Mouse (Mus musculus): ENCODE measurements around the gene Gm26920. TPM values are rescaled to one million over a fixed set of nuclear protein-coding genes. Genes with fewer than 3 reads are reported as not detected.

Gm26920 gene
- polyA plus RNA-seq, 1 experiment, result 0.05 TPM

- H3K4me3 ChIP-seq (ENCODE audit: insufficient read depth, poor library complexity, severe bottlenecking), result no peak overlapping the region
- peaks cover 21% of the 10 kb centered on the region for H3K79me2 ChIP-seq (ENCODE audit: control insufficient read depth, insufficient read depth)
- H3K36me3 ChIP-seq (ENCODE audit: control insufficient read depth, insufficient read depth), result peaks cover 9% of the 10 kb centered on the region
- TF ChIP-seq CEBPB (IDR thresholded peaks at IDR 0.05; ENCODE audit: low read depth) (peak; percentile 1), USF1 (IDR thresholded peaks at IDR 0.05; ENCODE audit: low read depth) (peak; percentile 67), MYOG (IDR thresholded peaks at IDR 0.05; ENCODE audit: control insufficient read depth, extremely low read depth, insufficient read length) (no peak)
- no peaks in the 10 kb centered on the region for H3K27me3 ChIP-seq (ENCODE audit: control insufficient read depth, insufficient read depth, insufficient read length)
- H3K79me3 ChIP-seq (ENCODE audit: low read depth), result peaks cover 3% of the 10 kb centered on the region
- no peak overlapping the region for H3ac ChIP-seq (ENCODE audit: control insufficient read depth, insufficient read length, low read depth)
Observed at GRCm38 (mm10) chr7:30086524-30086923, 3.7 kb downstream of the Gm26920 start.

- Histone ChIP-seq H3K27me3 (ENCODE audit: control insufficient read depth, insufficient read depth, insufficient read length) (no peaks in the 10 kb centered on the region), H3K4me3 (ENCODE audit: insufficient read depth, poor library complexity, severe bottlenecking) (peak within 1 kb of the TSS; percentile 43), H3ac (ENCODE audit: control insufficient read depth, insufficient read length, low read depth) (peak within 1 kb of the TSS; percentile 88), H3K79me3 (ENCODE audit: low read depth) (no peaks in the 10 kb centered on the region), H3K79me2 (ENCODE audit: control insufficient read depth, insufficient read depth) (no peaks in the 10 kb centered on the region), H3K36me3 (ENCODE audit: control insufficient read depth, insufficient read depth) (no peaks in the 10 kb centered on the region)
- TF ChIP-seq MAX (IDR thresholded peaks at IDR 0.05) (peak; percentile 18), CEBPB (IDR thresholded peaks at IDR 0.05; ENCODE audit: low read depth) (no peak), MYOG (IDR thresholded peaks at IDR 0.05; ENCODE audit: control insufficient read depth, extremely low read depth, insufficient read length) (no peak)
Observed at GRCm38 (mm10) chr7:30072146-30073028, 17.8 kb downstream of the Gm26920 start, which contains the start of gene Zfp82. Gene Zfp82, minus strand, starts transcription at chr7:30072900.

GRCm38 (mm10) chr7:30064622-30065021 lies 25.6 kb downstream of the Gm26920 start:
- Histone ChIP-seq H3K36me3 (ENCODE audit: control insufficient read depth, insufficient read depth) (peaks cover 4% of the 10 kb centered on the region), H3K27me3 (ENCODE audit: control insufficient read depth, insufficient read depth, insufficient read length) (no peaks in the 10 kb centered on the region), H3K4me3 (ENCODE audit: insufficient read depth, poor library complexity, severe bottlenecking) (no peak overlapping the region), H3ac (ENCODE audit: control insufficient read depth, insufficient read length, low read depth) (no peak overlapping the region), H3K79me3 (ENCODE audit: low read depth) (no peaks in the 10 kb centered on the region), H3K79me2 (ENCODE audit: control insufficient read depth, insufficient read depth) (no peaks in the 10 kb centered on the region)
- TF ChIP-seq CTCF (IDR thresholded peaks at IDR 0.05; ENCODE audit: control insufficient read depth, insufficient read depth, insufficient read length) (peak; percentile 29), USF1 (IDR thresholded peaks at IDR 0.05; ENCODE audit: low read depth) (no peak), MYOG (IDR thresholded peaks at IDR 0.05; ENCODE audit: control insufficient read depth, extremely low read depth, insufficient read length) (no peak)

GRCm38 (mm10) chr7:30062478-30062877 lies 27.7 kb downstream of the Gm26920 start:
- Histone ChIP-seq H3ac (ENCODE audit: control insufficient read depth, insufficient read length, low read depth) (no peak overlapping the region), H3K27me3 (ENCODE audit: control insufficient read depth, insufficient read depth, insufficient read length) (no peaks in the 10 kb centered on the region), H3K4me3 (ENCODE audit: insufficient read depth, poor library complexity, severe bottlenecking) (no peak overlapping the region), H3K79me3 (ENCODE audit: low read depth) (no peaks in the 10 kb centered on the region), H3K36me3 (ENCODE audit: control insufficient read depth, insufficient read depth) (peaks cover 4% of the 10 kb centered on the region), H3K79me2 (ENCODE audit: control insufficient read depth, insufficient read depth) (no peaks in the 10 kb centered on the region)
- TF ChIP-seq MAX (IDR thresholded peaks at IDR 0.05) (no peak), FOSL1 (IDR thresholded peaks at IDR 0.05; ENCODE audit: insufficient read depth, low read length, poor library complexity, severe bottlenecking) (no peak), CEBPB (IDR thresholded peaks at IDR 0.05; ENCODE audit: low read depth) (no peak), MYOD1 (IDR thresholded peaks at IDR 0.05; ENCODE audit: control insufficient read depth, insufficient read length, low read depth) (no peak), CTCF (IDR thresholded peaks at IDR 0.05; ENCODE audit: control insufficient read depth, insufficient read depth, insufficient read length) (no peak), USF1 (IDR thresholded peaks at IDR 0.05; ENCODE audit: low read depth) (no peak), MYOG (IDR thresholded peaks at IDR 0.05; ENCODE audit: control insufficient read depth, extremely low read depth, insufficient read length) (no peak)

GRCm38 (mm10) chr7:30060341-30060740 lies 29.9 kb downstream of the Gm26920 start:
- no peaks in the 10 kb centered on the region for H3K79me3 ChIP-seq (ENCODE audit: low read depth)
- no peak overlapping the region for H3ac ChIP-seq (ENCODE audit: control insufficient read depth, insufficient read length, low read depth)
- TF ChIP-seq USF1 (IDR thresholded peaks at IDR 0.05; ENCODE audit: low read depth) (no peak), MYOG (IDR thresholded peaks at IDR 0.05; ENCODE audit: control insufficient read depth, extremely low read depth, insufficient read length) (no peak), CTCF (IDR thresholded peaks at IDR 0.05; ENCODE audit: control insufficient read depth, insufficient read depth, insufficient read length) (no peak), MAX (IDR thresholded peaks at IDR 0.05) (no peak), CEBPB (IDR thresholded peaks at IDR 0.05; ENCODE audit: low read depth) (no peak), MYOD1 (IDR thresholded peaks at IDR 0.05; ENCODE audit: control insufficient read depth, insufficient read length, low read depth) (no peak), FOSL1 (IDR thresholded peaks at IDR 0.05; ENCODE audit: insufficient read depth, low read length, poor library complexity, severe bottlenecking) (no peak)

GRCm38 (mm10) chr7:30053591-30053990 lies 36.6 kb downstream of the Gm26920 start:
- H3K27me3 ChIP-seq (ENCODE audit: control insufficient read depth, insufficient read depth, insufficient read length), result no peaks in the 10 kb centered on the region
- no peak overlapping the region for H3ac ChIP-seq (ENCODE audit: control insufficient read depth, insufficient read length, low read depth)
- H3K36me3 ChIP-seq (ENCODE audit: control insufficient read depth, insufficient read depth), result peaks cover 12% of the 10 kb centered on the region
- no peak overlapping the region for H3K4me3 ChIP-seq (ENCODE audit: insufficient read depth, poor library complexity, severe bottlenecking)
- H3K79me3 ChIP-seq (ENCODE audit: low read depth), result no peaks in the 10 kb centered on the region
- no peak for TF ChIP-seq MAX (IDR thresholded peaks at IDR 0.05)
- TF ChIP-seq MYOG (IDR thresholded peaks at IDR 0.05; ENCODE audit: control insufficient read depth, extremely low read depth, insufficient read length), result no peak
- TF ChIP-seq CTCF (IDR thresholded peaks at IDR 0.05; ENCODE audit: control insufficient read depth, insufficient read depth, insufficient read length), result no peak
- no peak for TF ChIP-seq CEBPB (IDR thresholded peaks at IDR 0.05; ENCODE audit: low read depth)
- TF ChIP-seq FOSL1 (IDR thresholded peaks at IDR 0.05; ENCODE audit: insufficient read depth, low read length, poor library complexity, severe bottlenecking), result no peak
- no peak for TF ChIP-seq USF1 (IDR thresholded peaks at IDR 0.05; ENCODE audit: low read depth)
- TF ChIP-seq MYOD1 (IDR thresholded peaks at IDR 0.05; ENCODE audit: control insufficient read depth, insufficient read length, low read depth), result no peak
- no peaks in the 10 kb centered on the region for H3K79me2 ChIP-seq (ENCODE audit: control insufficient read depth, insufficient read depth)

More at GRCm38 (mm10) chr7:30060341-30060740, 29.9 kb downstream of the Gm26920 start:
- H3K79me2 ChIP-seq (ENCODE audit: control insufficient read depth, insufficient read depth), result no peaks in the 10 kb centered on the region
- H3K27me3 ChIP-seq (ENCODE audit: control insufficient read depth, insufficient read depth, insufficient read length), result no peaks in the 10 kb centered on the region
- peaks cover 16% of the 10 kb centered on the region for H3K36me3 ChIP-seq (ENCODE audit: control insufficient read depth, insufficient read depth)
- H3K4me3 ChIP-seq (ENCODE audit: insufficient read depth, poor library complexity, severe bottlenecking), result no peak overlapping the region

Data from C2C12 (cell line).